ENCODE assay signal across 17 mouse cellular contexts in the genomic region with DNA sequence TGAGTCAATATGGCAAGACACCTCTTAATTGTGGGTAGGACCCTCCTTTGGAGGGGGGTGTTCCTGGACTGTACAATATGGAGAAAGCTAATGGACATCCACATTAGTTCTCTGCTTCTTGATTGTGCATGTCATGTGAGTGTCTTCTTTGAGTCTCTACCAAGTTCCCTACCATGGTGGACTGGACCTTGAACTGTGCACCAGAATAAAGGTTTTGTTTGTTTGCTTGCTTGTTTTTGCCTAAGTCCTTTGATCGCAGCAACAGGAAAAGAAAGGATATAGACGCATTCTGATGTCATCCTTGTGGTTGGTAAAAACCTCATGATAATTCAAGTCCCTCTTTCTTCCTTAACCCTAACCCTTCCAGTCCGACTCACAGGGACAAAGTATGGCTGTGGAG. TPM values are rescaled to one million over a fixed set of nuclear protein-coding genes. Genes with fewer than 3 reads are reported as not detected.
"Had no signal": no experiment of that assay in that cellular context is flagged by ENCODE, and none has a peak within 500 bp of the region (broad histone marks: within the 10 kb centered on the region; RNA-seq: fewer than 3 reads in every experiment).

No protein-coding gene starts in this region.

- H3K36me3 ChIP-seq: neural tube, embryonic 13.5 days; neural tube, embryonic 15.5 days; stomach, embryonic 15.5 days had no signal

- DNase-seq: retina, postnatal 1 day; right cerebral cortex, adult 18-20 months; right cerebral cortex, postnatal 14 days; right cerebral cortex, postnatal 25 days; right cerebral cortex, postnatal 4 days; spleen, adult 18-20 months; thymus, adult 18-20 months; thymus, adult 2 months; thymus, postnatal 14 days; thymus, postnatal 25 days; thymus, postnatal 36 days; thymus, postnatal 4 days had no signal

- H3K9ac ChIP-seq: neural tube, embryonic 13.5 days; neural tube, embryonic 15.5 days; stomach, embryonic 15.5 days had no signal

- H3K4me3 ChIP-seq: neural tube, embryonic 13.5 days; neural tube, embryonic 15.5 days; stomach, embryonic 15.5 days had no signal

- H3K9me3 ChIP-seq: neural tube, embryonic 13.5 days; neural tube, embryonic 15.5 days; stomach, embryonic 15.5 days had no signal

- H3K27ac ChIP-seq: neural tube, embryonic 13.5 days; neural tube, embryonic 15.5 days; stomach, embryonic 15.5 days; stomach, postnatal 0 days had no signal

- H3K27me3 ChIP-seq: neural tube, embryonic 13.5 days; neural tube, embryonic 15.5 days; stomach, embryonic 15.5 days had no signal

- H3K4me1 ChIP-seq: neural tube, embryonic 13.5 days; neural tube, embryonic 15.5 days; stomach, embryonic 15.5 days had no signal

- H3K4me2 ChIP-seq: neural tube, embryonic 13.5 days; neural tube, embryonic 15.5 days; stomach, embryonic 15.5 days had no signal

RNA-seq across cellular contexts. Expression of a gene that starts 5.3 kb away (rescaled TPM):
- total RNA-seq: neutrophil, adult 5-6 weeks had no signal
